Mouse (Mus musculus) adrenal gland, adult 10 weeks (tissue): ENCODE results near the gene Olfr894. TPM values are rescaled to one million over a fixed set of nuclear protein-coding genes. Genes with fewer than 3 reads are reported as not detected.

Experiments
- polyA plus RNA-seq: library from polyadenylated mRNA; stranded (reverse); fragments of 350-450 nt; fragmentation: Illumina TruSeq; extraction: RNeasy Lipid Tissue Mini Kit (QIAGEN cat#74804); gene quantifications from one replicate; pipeline ENCODE4 v1.2.3, GENCODE M21; 2014; ENCODE audit warnings: low read depth, low replicate concordance

Olfr894 gene
- polyA plus RNA-seq = not detected

GRCm38 (mm10) chr9:38217755-38218154 is at the start of gene Olfr894:
TSS of gene Olfr894 (plus strand) at chr9:38218055.

GRCm38 (mm10) chr9:38180721-38181120 is 37.1 kb upstream of the Olfr894 start, which contains the start of gene Olfr891:
TSS of gene Olfr891 (minus strand) at chr9:38180821.

GRCm38 (mm10) chr9:38208065-38208464 is 9.8 kb upstream of the Olfr894 start, which contains the start of gene Olfr893:
TSS of gene Olfr893 (plus strand) at chr9:38208365.

GRCm38 (mm10) chr9:38252474-38252873 is 34.6 kb downstream of the Olfr894 start, which contains the start of gene Olfr143:
TSS of gene Olfr143 (plus strand) at chr9:38252774.

GRCm38 (mm10) chr9:38267551-38267950 is 49.7 kb downstream of the Olfr894 start, which contains the start of gene Olfr895:
TSS of gene Olfr895 (plus strand) at chr9:38267851.

Other genes starting within 250 kb of the Olfr894 start
- not detected for gene Olfr881, start 226.2 kb upstream of the Olfr894 start, polyA plus RNA-seq
- gene Olfr883, start 192.2 kb upstream of the Olfr894 start, polyA plus RNA-seq = not detected
- not detected for gene Olfr884, start 171.5 kb upstream of the Olfr894 start, polyA plus RNA-seq
- gene Olfr885, start 156.7 kb upstream of the Olfr894 start, polyA plus RNA-seq = not detected
- gene Olfr887, start 134.0 kb upstream of the Olfr894 start, polyA plus RNA-seq = not detected
- gene Olfr888, start 109.9 kb upstream of the Olfr894 start, polyA plus RNA-seq = not detected
- not detected for gene Olfr889, start 102.9 kb upstream of the Olfr894 start, polyA plus RNA-seq
- gene Olfr890, start 75.5 kb upstream of the Olfr894 start, polyA plus RNA-seq = not detected
- gene Olfr891, start 37.2 kb upstream of the Olfr894 start, polyA plus RNA-seq = not detected
- gene Olfr893, start 9.7 kb upstream of the Olfr894 start, polyA plus RNA-seq = not detected
- not detected for gene Olfr143, start 34.7 kb downstream of the Olfr894 start, polyA plus RNA-seq
- not detected for gene Olfr895, start 49.8 kb downstream of the Olfr894 start, polyA plus RNA-seq
- gene Olfr896-ps1, start 73.1 kb downstream of the Olfr894 start, polyA plus RNA-seq = not detected
- not detected for gene Olfr25, start 111.0 kb downstream of the Olfr894 start, polyA plus RNA-seq
- not detected for gene Olfr898, start 130.4 kb downstream of the Olfr894 start, polyA plus RNA-seq
- not detected for gene Olfr250, start 148.8 kb downstream of the Olfr894 start, polyA plus RNA-seq
- not detected for gene Olfr251, start 159.0 kb downstream of the Olfr894 start, polyA plus RNA-seq
- not detected for gene Olfr147, start 183.6 kb downstream of the Olfr894 start, polyA plus RNA-seq
- gene Olfr901, start 211.4 kb downstream of the Olfr894 start, polyA plus RNA-seq = not detected
- not detected for gene Olfr902, start 229.6 kb downstream of the Olfr894 start, polyA plus RNA-seq
- gene Olfr904, start 245.1 kb downstream of the Olfr894 start, polyA plus RNA-seq = not detected